Mouse (Mus musculus) MEL (cell line): ENCODE measurements around the gene Tmem181a. TPM values are rescaled to one million over a fixed set of nuclear protein-coding genes. Genes with fewer than 3 reads are reported as not detected.
A peak's percentile ranks its signal among the peaks of the same experiment; 100 is the strongest.
"Not testable (repeated sequence)": the region's sequence is repeated elsewhere in the genome, so short reads cannot be mapped to it uniquely, and the experiment has no call there.

Experiments used
- DNase-seq: peaks from one replicate; pipeline ENCODE4 v3.0.0; 2011; ENCODE audit warnings: low read depth, low spot score
- H3K27ac ChIP-seq: 2 replicates; pipeline ENCODE4 v1.5.1; 2012; ENCODE audit warnings: low read depth, mild to moderate bottlenecking, control low read depth, low read length, moderate library complexity; ENCODE audit not compliant: control insufficient read depth
- H3K27me3 ChIP-seq, 2 experiments: fragments of 150-350 bp in 1 of 2; sonication (generic) in 1 of 2; 2 replicates each; pipeline ENCODE4 v1.6.1; 2012; ENCODE audit warnings: low read length in 2 of 2, mild to moderate bottlenecking in 2 of 2, improper control_type of control experiment in 1 of 2, moderate library complexity in 1 of 2; ENCODE audit not compliant: insufficient read depth in 2 of 2, control insufficient read depth in 1 of 2
- H3K36me3 ChIP-seq, 2 experiments: 2 replicates each; pipeline ENCODE4 v1.6.1; 2012 to 2014; ENCODE audit warnings: low read length in 2 of 2, improper control_type of control experiment in 1 of 2, inconsistent platforms in 1 of 2, mild to moderate bottlenecking in 1 of 2; ENCODE audit not compliant: insufficient read depth in 2 of 2, control insufficient read depth in 1 of 2
- H3K4me1 ChIP-seq, 2 experiments: fragments of 150-350 bp in 1 of 2; sonication (generic) in 1 of 2; 2 replicates each; pipeline ENCODE4 v1.6.1; 2012; ENCODE audit warnings: low read length in 2 of 2, improper control_type of control experiment in 1 of 2, mild to moderate bottlenecking in 1 of 2; ENCODE audit not compliant: insufficient read depth in 2 of 2, control insufficient read depth in 1 of 2
- H3K4me3 ChIP-seq, 2 experiments: fragments of 150-350 bp in 1 of 2; sonication (generic) in 1 of 2; 2 replicates each; pipeline ENCODE4 v1.5.1; 2012; ENCODE audit warnings: low read depth in 2 of 2, low read length in 2 of 2, mild to moderate bottlenecking in 2 of 2, moderate library complexity in 2 of 2, control low read depth in 1 of 2, improper control_type of control experiment in 1 of 2; ENCODE audit not compliant: control insufficient read depth in 1 of 2, insufficient read depth in 1 of 2
- H3K79me2 ChIP-seq: 2 replicates; pipeline ENCODE4 v1.6.1; 2012; ENCODE audit warnings: mild to moderate bottlenecking, low read length, moderate library complexity; ENCODE audit not compliant: control insufficient read depth, poor library complexity, insufficient read depth
- H3K9ac ChIP-seq: 2 replicates; pipeline ENCODE4 v1.6.1; 2012; ENCODE audit warnings: low read depth, mild to moderate bottlenecking, control low read depth, low read length, moderate library complexity; ENCODE audit not compliant: control insufficient read depth, poor library complexity, severe bottlenecking
- H3K9me3 ChIP-seq: fragments of 150-350 bp; sonication (generic); replicated peaks from 2 replicates; pipeline ENCODE4 v1.6.1; 2012; ENCODE audit warnings: mild to moderate bottlenecking, low read length, improper control_type of control experiment, moderate library complexity; ENCODE audit not compliant: insufficient read depth
- polyA plus RNA-seq, 2 experiments: library from polyadenylated mRNA; stranded (reverse) in 1 of 2; unstranded in 1 of 2; fragments of >175 nt in 1 of 2; fragments of >200 nt in 1 of 2; gene quantifications; 2 replicates each; pipeline versions ENCODE4 v1.2.1 to v1.2.4; 2012; ENCODE audit warnings: low replicate concordance in 2 of 2, low read depth in 1 of 2; ENCODE audit not compliant: insufficient read length in 2 of 2, insufficient read depth in 1 of 2, missing spikeins in 1 of 2
- total RNA-seq: library from RNA; depleted of rRNA; stranded (reverse); fragments of 300-350 nt; gene quantifications from 2 replicates; pipeline ENCODE4 v1.2.3, GENCODE M21; 2012

Gene Tmem181a
- total and polyA plus RNA-seq, 3 experiments = 6.5 to 25.5 (median 10.8) TPM

DNA sequence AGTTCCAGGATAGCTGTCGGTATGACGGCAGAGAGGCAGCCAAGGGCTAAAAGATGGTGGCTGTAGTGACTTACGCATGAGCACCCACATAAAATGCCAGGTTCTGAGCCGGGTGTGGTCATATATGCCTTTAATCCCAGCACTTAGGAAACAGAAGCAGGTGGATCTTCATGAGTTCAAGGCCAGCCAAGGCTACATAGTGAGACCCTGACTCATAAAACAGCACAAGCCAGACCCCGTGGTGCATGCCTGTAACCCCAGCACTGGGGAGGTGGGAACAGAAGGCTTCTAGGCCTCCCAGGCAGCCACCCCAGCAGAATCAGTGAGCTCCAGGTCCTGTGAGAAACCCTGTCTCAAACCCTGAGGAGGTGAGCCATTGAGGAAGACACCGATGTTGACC is 48.2 kb downstream of the Tmem181a start:
- not testable (repeated sequence) for H3K4me1 ChIP-seq, H3K27me3 ChIP-seq, H3K79me2 ChIP-seq, H3K27ac ChIP-seq, H3K4me3 ChIP-seq, DNase-seq, H3K9ac ChIP-seq, H3K36me3 ChIP-seq, H3K9me3 ChIP-seq

DNA sequence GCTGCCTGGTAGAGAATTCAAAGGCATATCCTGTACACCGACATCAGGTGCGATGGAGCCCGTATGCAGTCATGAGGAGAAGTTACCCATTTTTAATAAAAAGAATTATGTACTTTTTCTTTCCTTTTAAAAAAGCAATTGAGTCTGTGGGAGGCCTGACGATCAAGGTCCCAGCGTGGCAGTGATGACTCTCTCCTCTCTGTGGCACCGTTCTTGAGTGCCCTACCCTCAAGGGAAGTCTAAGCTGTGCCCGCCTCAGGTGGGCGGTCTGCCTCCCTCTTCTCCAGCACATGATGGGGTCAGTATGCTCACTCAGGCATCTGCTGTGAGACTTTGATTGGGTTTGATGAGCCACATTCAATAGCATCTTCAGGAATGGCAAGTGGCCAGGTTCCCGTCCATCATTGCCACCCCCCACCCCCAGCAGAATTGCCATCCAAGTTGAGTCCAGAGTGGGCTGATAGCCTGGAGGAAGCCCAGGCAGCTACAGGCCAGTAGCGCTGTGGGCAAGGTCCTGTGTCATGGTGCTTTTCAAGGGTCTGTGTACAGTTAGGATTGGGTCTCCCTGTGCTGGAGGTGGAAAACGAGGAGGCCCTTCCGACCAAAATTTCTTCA is 49.1 kb downstream of the Tmem181a start:
- H3K4me3 ChIP-seq, H3K27ac ChIP-seq, H3K36me3 ChIP-seq, H3K9me3 ChIP-seq, H3K79me2 ChIP-seq, H3K4me1 ChIP-seq, H3K9ac ChIP-seq, DNase-seq, H3K27me3 ChIP-seq: not testable (repeated sequence)

DNA sequence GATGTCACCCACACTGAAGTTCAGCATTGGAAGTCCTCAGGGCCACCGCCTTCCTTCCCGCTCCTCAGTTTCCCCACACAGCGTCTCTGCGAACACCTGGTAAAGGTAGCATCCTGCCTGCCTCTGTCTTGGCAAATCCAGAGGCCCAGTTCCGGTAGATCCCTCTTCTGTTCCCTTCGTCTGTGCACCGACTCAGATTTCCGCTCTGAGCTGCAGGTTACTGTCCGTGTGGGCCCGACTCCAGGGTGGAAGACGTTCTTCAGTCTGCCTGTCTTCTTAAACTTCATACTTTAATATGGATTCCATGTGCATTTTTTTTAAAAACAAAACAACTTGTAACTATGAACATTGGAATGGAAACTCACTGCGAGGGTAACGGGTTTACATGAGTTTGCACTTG is 49.8 kb downstream of the Tmem181a start:
- H3K9ac ChIP-seq, H3K9me3 ChIP-seq, H3K27ac ChIP-seq, H3K27me3 ChIP-seq, H3K79me2 ChIP-seq, H3K36me3 ChIP-seq, DNase-seq, H3K4me1 ChIP-seq, H3K4me3 ChIP-seq: not testable (repeated sequence)

DNA sequence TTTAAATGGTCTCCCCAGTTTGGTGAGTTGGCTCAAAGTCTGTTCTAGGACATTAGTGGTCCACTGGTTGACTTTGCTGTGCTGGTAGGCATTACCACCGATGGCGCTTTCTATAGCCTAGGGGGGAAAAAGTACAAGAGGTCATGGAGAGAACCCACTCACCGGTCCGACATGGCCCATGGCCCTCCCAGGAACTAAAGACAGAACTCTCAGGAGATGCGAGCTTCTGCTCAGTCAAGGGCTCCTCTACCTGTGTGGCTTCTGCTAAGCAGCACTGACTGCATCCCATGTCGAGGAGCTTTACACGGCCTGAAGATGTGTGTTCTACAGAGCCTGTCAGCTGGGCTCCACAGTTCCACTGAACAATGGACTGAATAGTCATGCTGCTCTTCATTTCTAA is 55.1 kb downstream of the Tmem181a start:
- H3K27me3 ChIP-seq, DNase-seq, H3K9me3 ChIP-seq, H3K4me3 ChIP-seq, H3K9ac ChIP-seq, H3K4me1 ChIP-seq, H3K36me3 ChIP-seq, H3K79me2 ChIP-seq, H3K27ac ChIP-seq: not testable (repeated sequence)

DNA sequence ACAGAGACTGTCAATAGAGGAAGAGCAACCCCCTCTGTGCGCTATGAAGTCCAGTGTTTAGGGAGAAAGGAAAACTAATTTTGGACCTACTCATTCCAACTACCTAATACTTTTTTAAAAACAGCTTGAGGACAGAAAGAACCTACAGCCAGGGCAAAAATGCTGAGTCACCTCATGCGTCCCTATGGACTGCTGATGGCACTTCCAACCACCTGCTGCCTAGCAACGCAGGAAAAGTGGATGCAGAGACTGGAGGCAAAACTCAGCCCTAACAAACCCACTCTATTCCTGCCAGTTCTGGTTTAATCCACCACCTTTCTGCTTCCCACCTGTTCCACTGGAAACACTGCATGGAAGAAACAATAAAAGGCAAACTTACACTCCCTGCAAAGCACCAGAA is 56.1 kb downstream of the Tmem181a start:
- not testable (repeated sequence) for H3K27me3 ChIP-seq, H3K4me3 ChIP-seq, H3K79me2 ChIP-seq, DNase-seq, H3K36me3 ChIP-seq, H3K27ac ChIP-seq, H3K9me3 ChIP-seq, H3K4me1 ChIP-seq, H3K9ac ChIP-seq

DNA sequence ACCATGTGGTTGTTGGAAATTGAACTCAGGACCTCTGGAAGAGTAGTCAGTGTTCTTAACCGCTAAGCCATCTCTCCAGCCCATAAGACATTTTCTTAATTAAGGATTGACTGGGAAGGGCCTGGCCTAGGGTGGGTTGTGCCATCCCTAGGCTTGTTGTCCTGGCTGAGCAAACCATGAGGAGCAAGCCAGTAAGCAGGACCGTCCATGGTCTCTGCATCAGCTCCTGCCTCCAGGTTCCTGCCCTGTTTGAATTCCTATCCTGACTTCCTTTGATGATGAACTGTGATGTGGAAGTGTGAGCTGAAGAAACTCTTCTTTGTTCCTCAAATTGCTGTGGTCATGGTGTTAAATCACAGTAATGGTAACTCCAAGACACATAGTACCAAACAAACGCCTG is 57.8 kb downstream of the Tmem181a start:
- H3K9ac ChIP-seq = not testable (repeated sequence)

DNA sequence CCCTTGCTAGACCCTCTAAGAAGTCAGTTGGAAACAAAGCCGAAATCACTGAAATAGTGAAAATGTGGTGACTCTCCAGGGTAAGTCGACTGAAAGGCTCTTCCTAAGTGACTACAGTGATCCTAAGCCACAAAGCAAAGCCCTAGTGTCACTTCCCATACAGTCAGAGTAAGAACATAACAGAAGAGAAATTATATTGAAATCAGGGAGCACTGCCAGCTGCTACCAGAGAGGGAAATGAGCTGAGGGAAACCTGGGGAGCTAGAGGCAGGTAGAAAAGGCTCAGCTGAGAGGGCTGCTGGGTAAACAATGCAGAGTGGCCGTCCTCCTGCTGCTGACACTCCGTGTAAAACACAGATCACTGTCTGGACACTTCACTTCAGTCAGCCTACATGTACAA is 59.0 kb downstream of the Tmem181a start:
- not testable (repeated sequence) for H3K36me3 ChIP-seq, H3K9ac ChIP-seq, H3K9me3 ChIP-seq, H3K4me1 ChIP-seq, H3K27ac ChIP-seq, H3K27me3 ChIP-seq, H3K79me2 ChIP-seq, DNase-seq
- peak overlapping the region; percentile 7 to 47; a peak in 3 of 4 replicates for H3K4me3 ChIP-seq

More for the DNA sequence above, 57.8 kb downstream of the Tmem181a start:
- not testable (repeated sequence) for H3K79me2 ChIP-seq, H3K27me3 ChIP-seq, DNase-seq, H3K27ac ChIP-seq, H3K9me3 ChIP-seq, H3K4me1 ChIP-seq, H3K36me3 ChIP-seq, H3K4me3 ChIP-seq
